Mouse (Mus musculus) intestine, embryonic 14.5 days (tissue): ENCODE results near the gene Nrp2. TPM values are rescaled to one million over a fixed set of nuclear protein-coding genes. Genes with fewer than 3 reads are reported as not detected.

ENCODE experiments used
- ATAC-seq: fragments of 200-750 bp; cut with Nextera tagmentation; replicated peaks from 2 replicates; pipeline ENCODE4 v1.8.0; 2017; ENCODE audit warnings: low read depth, moderate number of reproducible peaks, moderate TSS enrichment, moderate library complexity; ENCODE audit not compliant: low FRiP score, low TSS enrichment
- DNase-seq: peaks from one replicate; pipeline ENCODE4 v3.0.0-alpha.2; 2018; ENCODE audit warnings: low spot score
- H3K27ac ChIP-seq: fragments of 300-500 bp; sonication (generic); 2 replicates; pipeline ENCODE4 v1.5.1; 2014; ENCODE audit warnings: low read depth, mild to moderate bottlenecking, control low read depth
- H3K27me3 ChIP-seq: fragments of 300-500 bp; sonication (generic); replicated peaks from 2 replicates; pipeline ENCODE4 v1.6.1; 2014; ENCODE audit warnings: low read length, control low read depth; ENCODE audit not compliant: control insufficient read depth, insufficient read depth
- H3K36me3 ChIP-seq: fragments of 300-500 bp; sonication (generic); 2 replicates; pipeline ENCODE4 v1.6.1; 2014; ENCODE audit warnings: low read length, control low read depth; ENCODE audit not compliant: control insufficient read depth, insufficient read depth
- H3K4me1 ChIP-seq: fragments of 300-500 bp; sonication (generic); replicated peaks from 2 replicates; pipeline ENCODE4 v1.6.1; 2014; ENCODE audit warnings: low read length, control low read depth, mixed read lengths; ENCODE audit not compliant: control insufficient read depth, insufficient read depth
- H3K4me2 ChIP-seq: fragments of 300-500 bp; sonication (generic); 2 replicates; pipeline ENCODE4 v1.6.1; 2014; ENCODE audit warnings: low read length
- H3K4me3 ChIP-seq: fragments of 300-500 bp; sonication (generic); 2 replicates; pipeline ENCODE4 v1.5.1; 2014; ENCODE audit warnings: low read depth, low read length, control low read depth, mixed read lengths
- H3K9ac ChIP-seq: fragments of 300-500 bp; sonication (generic); 2 replicates; pipeline ENCODE4 v1.6.1; 2014; ENCODE audit warnings: mild to moderate bottlenecking, low read length
- H3K9me3 ChIP-seq: fragments of 300-500 bp; sonication (generic); 2 replicates; pipeline ENCODE4 v1.6.1; 2016; ENCODE audit warnings: low read length, control low read depth; ENCODE audit not compliant: control insufficient read depth
- WGBS: fragments of 180-500 bp; shearing (Covaris S2); extraction: QIAGEN DNeasy Blood & Tissue Kit; methylation state at CpG from one replicate; pipeline ENCODE4 v1.1.7; 2014; 5-methylcytosine and 5-hydroxymethylcytosine counted together
- polyA plus RNA-seq: library from polyadenylated mRNA; unstranded; fragments of >200 nt; fragmentation: Nextera tagmentation; extraction: Ambion mirVana; gene quantifications from 2 replicates; pipeline ENCODE4 v1.2.1, GENCODE M21; 2014

Nrp2 gene
- polyA plus RNA-seq, 1 experiment from 2014 or later = 43.8 TPM

DNA sequence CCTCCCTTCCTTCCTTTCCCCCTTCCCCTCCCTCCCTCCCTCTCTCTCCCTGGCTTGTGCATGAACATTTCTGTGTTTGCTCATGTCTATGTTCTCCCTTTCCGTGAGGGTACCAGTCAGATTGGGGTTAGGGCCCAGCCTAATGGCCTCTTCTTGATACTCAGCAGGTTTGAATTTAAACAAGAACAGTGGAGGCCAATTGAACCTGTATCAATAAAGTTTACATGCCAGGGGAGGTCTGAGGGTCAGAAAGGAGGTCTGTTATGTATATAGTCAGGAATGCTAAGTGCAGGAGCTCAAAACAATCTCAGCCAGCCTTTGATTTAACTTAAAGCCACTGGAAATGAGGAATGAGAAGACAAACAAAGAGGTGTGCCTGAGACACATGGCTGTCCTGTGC, 110.9 kb downstream of the Nrp2 start:
- Histone ChIP-seq H3K4me2 (no peak overlapping the region), H3K27ac (no peak overlapping the region), H3K4me1 (no peaks in the 10 kb centered on the region; the same call in 1 of the 2 replicates), H3K9ac (no peak overlapping the region), H3K27me3 (no peaks in the 10 kb centered on the region), H3K9me3 (no peaks in the 10 kb centered on the region), H3K4me3 (no peak overlapping the region), H3K36me3 (peaks cover 23% of the 10 kb centered on the region)
- DNase-seq (no peak), ATAC-seq (no peak)
- 33% methylated on average over 1 of the region's 1 CpGs for WGBS

DNA sequence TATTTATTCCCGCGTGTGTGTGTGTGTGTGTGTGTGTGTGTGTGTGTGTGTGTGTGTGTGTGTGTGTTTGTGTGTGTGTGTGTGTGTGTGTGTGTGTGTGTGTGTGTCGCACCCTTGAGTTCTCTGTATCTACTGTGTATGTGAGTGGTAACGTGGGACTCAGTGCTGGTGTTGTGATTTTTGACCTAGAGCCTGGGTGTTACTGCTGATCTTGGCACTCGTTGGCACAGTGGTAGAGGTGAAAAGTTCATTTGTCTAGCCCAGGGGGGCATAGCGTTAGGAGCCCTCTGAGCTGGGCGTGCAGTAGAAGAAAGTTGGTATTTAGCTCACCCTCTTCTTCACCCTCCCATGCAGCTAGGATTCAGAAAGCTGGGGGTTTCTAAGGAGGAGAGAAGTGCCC, 114.5 kb downstream of the Nrp2 start:
- H3K27ac ChIP-seq = no peak overlapping the region
- DNase-seq (no peak), ATAC-seq (no peak)
- H3K9ac ChIP-seq = no peak overlapping the region
- H3K27me3 ChIP-seq = no peaks in the 10 kb centered on the region
- peaks cover 11% of the 10 kb centered on the region for H3K4me1 ChIP-seq
- H3K4me2 ChIP-seq = no peak overlapping the region
- peaks cover 23% of the 10 kb centered on the region for H3K36me3 ChIP-seq
- no peak overlapping the region for H3K4me3 ChIP-seq
- no peaks in the 10 kb centered on the region for H3K9me3 ChIP-seq
- WGBS = 85% methylated on average over 7 of the region's 7 CpGs

DNA sequence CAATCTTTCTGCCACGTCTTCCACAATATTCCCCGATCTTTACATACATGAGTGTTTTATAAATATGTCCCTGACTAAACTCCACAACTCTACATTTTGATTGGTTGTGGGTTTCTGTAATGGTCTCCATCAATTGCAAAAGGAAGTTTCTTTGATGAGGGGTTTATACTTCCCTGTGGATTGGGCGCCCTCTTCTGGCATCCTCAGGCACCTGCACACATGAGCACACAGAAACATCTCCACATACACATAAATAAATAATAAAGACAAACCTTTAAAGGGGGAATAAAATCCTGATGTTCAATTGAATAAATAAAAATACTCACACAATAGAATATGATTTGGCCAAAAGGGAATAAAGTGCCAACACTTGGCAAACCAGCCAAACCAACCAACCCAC, 117.1 kb downstream of the Nrp2 start:
- 85% methylated on average over 3 of the region's 3 CpGs for WGBS
- Histone ChIP-seq H3K4me3 (no peak overlapping the region), H3K4me2 (no peak overlapping the region), H3K27me3 (no peaks in the 10 kb centered on the region), H3K9ac (no peak overlapping the region), H3K4me1 (peaks cover 20% of the 10 kb centered on the region), H3K27ac (no peak overlapping the region), H3K9me3 (no peaks in the 10 kb centered on the region), H3K36me3 (peaks cover 21% of the 10 kb centered on the region)
- DNase-seq = no peak
- ATAC-seq = no peak

DNA sequence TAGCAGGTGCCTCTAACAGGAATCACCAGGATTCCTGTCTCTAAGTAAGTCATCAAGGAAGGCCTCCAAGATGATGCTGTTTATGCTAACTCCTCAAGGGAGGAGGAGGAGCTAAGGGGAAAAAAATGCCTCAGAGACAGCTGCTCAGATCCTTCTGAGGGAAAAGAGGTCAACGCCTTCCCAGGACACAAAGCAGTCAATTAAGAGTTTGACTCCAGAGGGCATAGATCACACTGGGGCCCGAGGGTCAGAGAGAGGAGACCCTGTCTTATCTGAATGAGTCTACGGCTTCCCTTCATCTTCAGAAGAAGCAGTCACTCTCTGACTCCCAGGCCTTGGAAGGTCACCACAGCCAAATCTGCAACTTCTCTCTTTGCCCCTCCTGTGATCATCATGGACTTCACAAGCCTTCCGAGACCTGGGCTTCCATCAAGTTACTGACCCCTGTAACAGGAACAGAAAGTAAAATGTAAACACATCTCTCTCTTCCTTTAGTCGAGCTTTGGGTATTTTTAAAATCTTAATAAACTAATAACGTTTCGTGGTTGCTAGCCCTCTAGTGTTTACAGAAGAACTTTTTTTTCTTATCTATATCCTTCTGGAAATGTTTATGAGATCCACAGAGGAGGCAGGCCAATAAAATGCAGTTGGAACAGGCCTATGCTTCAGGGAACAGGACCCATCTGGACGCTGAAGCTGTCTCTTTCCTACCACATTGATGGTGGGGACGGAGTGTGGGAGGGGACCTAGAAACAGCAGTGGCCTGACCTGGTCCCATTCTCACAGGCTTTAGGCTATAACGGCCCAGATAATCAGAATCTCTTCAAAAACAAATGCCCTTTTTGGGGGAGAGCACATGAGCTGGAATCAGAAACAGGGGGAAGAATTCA, 118.7 kb downstream of the Nrp2 start:
- WGBS = 17% methylated on average over 10 of the region's 10 CpGs

DNA sequence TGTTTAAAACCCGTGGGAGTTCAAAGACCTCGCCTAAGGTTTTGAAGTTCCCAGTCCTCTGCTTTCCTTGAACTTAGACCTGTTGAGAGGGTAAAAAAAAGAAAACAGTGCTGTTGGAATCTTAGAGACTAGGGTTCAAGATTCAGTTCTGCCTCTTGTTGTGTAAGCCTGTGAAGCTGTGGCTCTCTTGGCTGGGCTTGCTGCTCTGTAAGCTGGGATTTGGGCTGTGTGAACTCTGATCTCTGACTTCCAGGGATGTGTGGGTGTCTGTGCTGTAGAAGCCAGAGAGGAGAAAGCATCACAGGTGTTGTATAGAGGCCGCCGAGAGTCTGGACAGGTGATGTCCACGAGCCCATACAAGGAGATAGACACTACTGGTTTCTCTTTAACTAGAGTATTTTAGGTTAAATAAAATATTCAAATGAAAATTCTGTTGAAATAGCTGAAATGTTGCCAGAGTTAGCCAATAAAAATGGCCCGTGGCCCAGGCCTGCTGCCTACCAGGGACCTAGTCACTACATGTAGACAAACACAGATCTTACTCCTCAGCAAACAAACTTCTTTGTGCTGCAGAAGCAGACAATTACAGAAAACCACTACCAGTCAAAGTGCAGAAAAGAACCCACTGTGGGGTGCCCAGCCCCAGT, 120.6 kb downstream of the Nrp2 start:
- Histone ChIP-seq H3K4me3 (no peak overlapping the region), H3K4me1 (peaks cover 20% of the 10 kb centered on the region), H3K27ac (no peak overlapping the region), H3K4me2 (no peak overlapping the region), H3K27me3 (no peaks in the 10 kb centered on the region), H3K9ac (no peak overlapping the region), H3K36me3 (no peaks in the 10 kb centered on the region; the same call in 1 of the 2 replicates), H3K9me3 (no peaks in the 10 kb centered on the region)
- DNase-seq (no peak), ATAC-seq (no peak)
- 69% methylated on average over 6 of the region's 6 CpGs for WGBS

More for the DNA sequence above, 118.7 kb downstream of the Nrp2 start:
- peaks cover 8% of the 10 kb centered on the region; the same call in 1 of the 2 replicates for H3K36me3 ChIP-seq
- ATAC-seq (no peak), DNase-seq (peak; percentile 60)
- H3K4me2 ChIP-seq = no peak overlapping the region
- no peak overlapping the region for H3K9ac ChIP-seq
- no peaks in the 10 kb centered on the region for H3K9me3 ChIP-seq
- peaks cover 20% of the 10 kb centered on the region for H3K4me1 ChIP-seq
- no peak overlapping the region for H3K4me3 ChIP-seq
- H3K27me3 ChIP-seq = no peaks in the 10 kb centered on the region
- H3K27ac ChIP-seq = peak overlapping the region; percentile 71

DNA sequence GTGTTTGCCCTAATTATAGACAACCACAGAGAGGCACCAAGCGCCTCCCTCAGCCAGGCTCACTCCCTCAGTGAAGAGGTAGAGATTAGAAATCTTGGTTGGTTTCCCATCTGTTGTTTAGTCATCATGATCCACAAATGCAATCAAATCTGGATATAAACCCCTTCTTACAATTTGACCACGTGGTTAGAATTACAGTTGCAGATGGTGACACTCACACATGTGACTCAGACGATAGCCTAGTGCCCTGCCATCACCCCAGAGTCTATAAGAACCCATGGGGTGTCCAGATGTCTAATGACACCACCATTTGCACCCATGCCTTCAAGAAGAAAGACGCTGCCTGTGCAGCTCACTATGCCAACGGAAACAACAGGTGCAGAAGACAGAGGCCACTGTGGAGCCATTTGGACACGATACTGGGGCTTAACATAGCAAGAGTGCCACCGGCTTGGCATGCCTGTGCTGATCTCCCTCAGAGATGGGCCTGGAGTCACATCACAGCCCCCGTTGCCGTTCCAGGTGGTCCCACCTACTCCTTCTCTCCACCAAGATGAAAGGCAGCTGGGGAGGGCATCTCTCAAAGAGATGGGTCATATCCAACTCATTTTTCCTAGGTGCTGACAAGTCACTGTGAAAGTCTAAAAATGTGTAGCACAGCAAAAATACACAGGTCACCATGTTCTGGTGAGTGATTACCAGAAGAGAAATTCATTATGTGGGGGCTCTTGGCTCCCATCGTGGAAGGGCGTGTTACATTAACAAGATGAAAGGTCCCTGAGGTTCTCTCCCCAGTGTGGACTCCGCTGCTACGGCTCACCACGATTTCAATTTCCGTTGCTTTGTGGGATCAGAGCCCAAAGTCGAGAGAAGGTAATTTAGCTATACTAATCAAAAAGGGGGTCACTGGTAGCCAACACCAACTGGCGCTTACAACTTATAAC, 123.0 kb downstream of the Nrp2 start:
- no peak overlapping the region for H3K4me2 ChIP-seq
- WGBS = 87% methylated on average over 17 of the region's 17 CpGs
- ATAC-seq (no peak), DNase-seq (no peak)
- H3K4me3 ChIP-seq = no peak overlapping the region
- H3K4me1 ChIP-seq = peaks cover 20% of the 10 kb centered on the region
- no peak overlapping the region for H3K9ac ChIP-seq
- H3K27me3 ChIP-seq = no peaks in the 10 kb centered on the region
- H3K36me3 ChIP-seq = no peaks in the 10 kb centered on the region
- no peak overlapping the region for H3K27ac ChIP-seq
- H3K9me3 ChIP-seq = no peaks in the 10 kb centered on the region

DNA sequence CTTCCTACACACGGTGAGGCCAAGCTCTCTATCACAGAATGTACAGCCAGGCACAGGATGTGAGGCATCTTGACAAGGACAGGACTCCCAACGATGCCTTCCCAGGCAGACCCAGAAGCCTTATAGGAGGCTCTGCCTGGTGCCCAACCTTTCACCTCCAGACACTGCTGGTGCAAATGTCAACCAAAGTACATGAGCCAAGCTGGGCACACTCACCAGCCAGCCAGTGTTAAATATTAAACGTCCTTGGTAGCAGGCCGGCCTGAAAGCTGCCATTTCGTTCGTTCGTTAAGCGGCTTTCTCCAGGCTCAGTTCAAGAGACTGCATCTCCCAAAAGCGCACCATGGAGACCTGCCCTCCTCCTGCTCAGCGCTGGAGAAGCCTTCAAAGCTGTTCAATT, 124.2 kb downstream of the Nrp2 start:
- Histone ChIP-seq H3K4me2 (no peak overlapping the region), H3K27ac (no peak overlapping the region), H3K36me3 (no peaks in the 10 kb centered on the region), H3K9me3 (no peaks in the 10 kb centered on the region), H3K9ac (no peak overlapping the region), H3K4me3 (no peak overlapping the region), H3K27me3 (no peaks in the 10 kb centered on the region), H3K4me1 (peaks cover 11% of the 10 kb centered on the region)
- DNase-seq = no peak
- ATAC-seq = no peak
- WGBS = 54% methylated on average over 10 of the region's 10 CpGs

DNA sequence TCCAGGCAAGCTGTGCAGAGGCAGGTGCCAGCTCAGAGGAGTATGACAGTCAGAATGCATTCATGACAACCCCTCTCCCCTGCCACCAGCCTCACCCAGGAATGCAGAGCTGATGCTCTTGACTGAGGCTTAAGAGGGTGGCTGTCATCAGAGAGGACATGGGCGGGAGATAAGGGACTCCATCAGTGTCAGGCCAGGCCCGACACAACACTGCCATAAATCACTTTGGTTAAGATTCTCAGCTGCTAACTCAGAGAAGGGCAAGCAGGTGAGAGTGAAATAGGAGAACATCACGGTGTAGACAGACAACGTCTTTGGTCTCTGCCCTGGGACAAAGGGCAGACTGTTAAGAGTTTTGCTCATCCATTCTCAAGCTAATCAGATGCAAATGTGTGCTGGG, 125.1 kb downstream of the Nrp2 start:
- Histone ChIP-seq H3K27me3 (no peaks in the 10 kb centered on the region), H3K27ac (no peak overlapping the region), H3K36me3 (no peaks in the 10 kb centered on the region), H3K9me3 (no peaks in the 10 kb centered on the region), H3K9ac (no peak overlapping the region), H3K4me1 (peaks cover 3% of the 10 kb centered on the region; the same call in 1 of the 2 replicates), H3K4me3 (no peak overlapping the region), H3K4me2 (no peak overlapping the region)
- 39% methylated on average over 4 of the region's 4 CpGs for WGBS
- DNase-seq (no peak), ATAC-seq (no peak)
